Mouse (Mus musculus): ENCODE measurements around the gene Tox2. TPM values are rescaled to one million over a fixed set of nuclear protein-coding genes. Genes with fewer than 3 reads are reported as not detected.

Gene Tox2
- total RNA-seq (2023): not detected

GRCm38 (mm10) chr2:163202884-163203634, at the start of gene Tox2:
Tox2 (plus strand) TSS chr2:163203125.

Other genes starting within 250 kb of the Tox2 start
- gene Sgk2, start 215.8 kb upstream of the Tox2 start, total RNA-seq (2023): not detected
- gene Ift52, start 185.8 kb upstream of the Tox2 start, total RNA-seq (2023): 10 to 100 TPM; 33.0 to 34.3 TPM
- gene Mybl2, start 148.4 kb upstream of the Tox2 start, total RNA-seq (2023): 1 to 10 TPM; 5.0 to 7.0 TPM
- not detected for gene Gtsf1l, start 115.3 kb upstream of the Tox2 start, total RNA-seq (2023)
- not detected for gene Jph2, start 194.9 kb downstream of the Tox2 start, total RNA-seq (2023)
- gene Oser1, start 221.6 kb downstream of the Tox2 start, total RNA-seq (2023): 100 to 1,000 TPM; 117 to 132 TPM
- gene Gdap1l1, start 235.4 kb downstream of the Tox2 start, total RNA-seq (2023): not detected

Measured in B cell, adult 67 days (primary cell).